Mouse (Mus musculus) frontal cortex, postnatal 14 days (tissue): ENCODE results near the gene Gm498.

Experiments used
- DNase-seq, 2 experiments: peaks; one replicate each; pipeline ENCODE4 v3.0.0; 2022; ENCODE audit warnings: low spot score in 2 of 2

Gene Gm498

GRCm38 (mm10) chr7:143866538-143866937, at the start of gene Gm498:
Gene Gm498 (plus strand): TSS chr7:143866838.
- DNase-seq, result no peak

- no peak for DNase-seq
Observed at GRCm38 (mm10) chr7:143819201-143819600, 47.4 kb upstream of the Gm498 start.

GRCm38 (mm10) chr7:143821241-143821640, 45.4 kb upstream of the Gm498 start:
- no peak for DNase-seq

GRCm38 (mm10) chr7:143822375-143823265, 44.0 kb upstream of the Gm498 start, which contains the start of the genes Nadsyn1 and Dhcr7:
Gene Nadsyn1 (minus strand): TSS chr7:143822849.
Gene Dhcr7 (plus strand): TSS chr7:143823145.
- DNase-seq, result peak; percentile 97 to 98

- DNase-seq, result no peak
Observed at GRCm38 (mm10) chr7:143823266-143823605, 43.4 kb upstream of the Gm498 start.

- DNase-seq, result no peak
Observed at GRCm38 (mm10) chr7:143826985-143827384, 39.7 kb upstream of the Gm498 start.

GRCm38 (mm10) chr7:143829504-143830331, 36.9 kb upstream of the Gm498 start:
- peak; percentile 94 to 96 for DNase-seq

- DNase-seq, result no peak
Observed at GRCm38 (mm10) chr7:143830399-143830798, 36.2 kb upstream of the Gm498 start.

GRCm38 (mm10) chr7:143832196-143832595, 34.4 kb upstream of the Gm498 start:
- no peak for DNase-seq

- no peak for DNase-seq
Observed at GRCm38 (mm10) chr7:143832611-143833010, 34.0 kb upstream of the Gm498 start.

- DNase-seq, result no peak
Observed at GRCm38 (mm10) chr7:143833581-143834190, 33.0 kb upstream of the Gm498 start.

- no peak for DNase-seq
Observed at GRCm38 (mm10) chr7:143834316-143834715, 32.3 kb upstream of the Gm498 start.

- no peak for DNase-seq
Observed at GRCm38 (mm10) chr7:143834972-143835371, 31.7 kb upstream of the Gm498 start.

GRCm38 (mm10) chr7:143837705-143838358, 28.8 kb upstream of the Gm498 start:
- no peak for DNase-seq

- no peak for DNase-seq
Observed at GRCm38 (mm10) chr7:143840121-143840520, 26.5 kb upstream of the Gm498 start.

- no peak for DNase-seq
Observed at GRCm38 (mm10) chr7:143841301-143841700, 25.3 kb upstream of the Gm498 start.

GRCm38 (mm10) chr7:143848127-143848767, 18.4 kb upstream of the Gm498 start:
- no peak for DNase-seq

GRCm38 (mm10) chr7:143848768-143849482, 17.7 kb upstream of the Gm498 start:
- no peak for DNase-seq

- no peak for DNase-seq
Observed at GRCm38 (mm10) chr7:143868874-143869273, 2.2 kb downstream of the Gm498 start.

- no peak for DNase-seq
Observed at GRCm38 (mm10) chr7:143883717-143884116, 17.1 kb downstream of the Gm498 start.
